Mouse (Mus musculus) CD4-positive, CD25-positive, alpha-beta regulatory T cell, adult 2 months (primary cell): ENCODE data around the gene Gpn1.
"Not testable (repeated sequence)": the region's sequence is repeated elsewhere in the genome, so short reads cannot be mapped to it uniquely, and the experiment has no call there.

Source experiments
- DNase-seq: peaks from one replicate; pipeline ENCODE4 v3.0.0-alpha.2; 2012; ENCODE audit warnings: low read depth, low spot score

Gpn1 gene

DNA sequence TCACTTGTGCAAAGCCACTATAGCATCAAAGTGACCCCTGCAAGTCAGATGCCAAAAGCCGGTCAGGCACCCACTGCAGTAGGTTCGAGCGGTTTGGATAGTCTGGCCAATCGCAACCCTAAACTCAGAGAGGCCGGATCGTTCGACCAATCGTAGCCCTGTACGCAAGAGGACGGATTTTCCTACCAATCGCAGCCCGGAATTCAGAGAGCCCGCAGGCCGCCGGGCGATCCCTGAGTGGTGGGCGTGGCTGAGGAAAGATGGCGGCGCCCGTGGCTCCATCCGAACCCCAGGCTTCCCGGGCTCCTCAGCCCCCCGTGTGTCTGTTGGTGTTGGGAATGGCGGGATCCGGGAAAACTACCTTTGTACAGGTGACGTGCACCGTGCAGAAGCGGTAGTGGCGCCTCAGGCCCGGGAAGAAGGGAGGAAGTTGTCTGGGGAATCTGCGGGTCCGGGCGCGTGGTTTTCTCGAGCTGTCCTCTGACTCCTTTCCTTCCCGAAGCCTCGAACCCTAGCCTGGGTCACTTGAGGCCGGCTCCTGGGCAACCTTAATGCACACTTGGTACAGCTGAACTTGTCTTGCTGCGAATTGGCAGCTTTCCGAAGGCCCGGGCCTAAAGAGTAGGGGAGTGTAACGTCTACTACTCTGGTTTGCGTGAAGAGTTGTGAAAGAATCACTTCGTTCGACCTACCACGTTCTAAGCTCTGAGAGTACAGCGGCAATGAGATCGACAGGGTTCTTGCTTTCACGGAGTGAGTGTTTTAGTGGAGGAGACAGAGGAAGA lies at the start of gene Gpn1:
Gene Gpn1, plus strand, starts transcription at position 229 of the 785 bp plus-strand sequence.
- peak; percentile 91 for DNase-seq

DNA sequence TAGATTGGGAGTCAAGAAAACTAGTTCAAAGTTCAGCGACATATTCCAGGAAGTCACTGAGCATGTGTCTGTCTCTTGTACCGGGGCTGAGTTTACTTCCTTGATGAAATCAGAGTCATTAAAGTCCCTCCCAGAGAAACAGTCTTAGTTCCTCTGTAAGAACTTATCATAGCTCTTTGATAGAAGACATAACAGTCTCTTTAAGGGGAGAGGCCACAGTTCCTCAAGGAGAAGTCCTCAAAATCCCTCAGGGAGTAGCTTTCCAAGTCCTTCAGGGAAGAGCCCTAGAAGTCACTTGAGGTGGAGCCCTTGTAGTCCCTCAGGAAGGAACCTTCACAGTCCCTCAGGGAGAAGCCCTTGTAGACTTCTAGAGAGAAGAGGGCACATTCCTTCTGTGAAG lies 43.2 kb upstream of the Gpn1 start:
- peak; percentile 30 for DNase-seq

DNA sequence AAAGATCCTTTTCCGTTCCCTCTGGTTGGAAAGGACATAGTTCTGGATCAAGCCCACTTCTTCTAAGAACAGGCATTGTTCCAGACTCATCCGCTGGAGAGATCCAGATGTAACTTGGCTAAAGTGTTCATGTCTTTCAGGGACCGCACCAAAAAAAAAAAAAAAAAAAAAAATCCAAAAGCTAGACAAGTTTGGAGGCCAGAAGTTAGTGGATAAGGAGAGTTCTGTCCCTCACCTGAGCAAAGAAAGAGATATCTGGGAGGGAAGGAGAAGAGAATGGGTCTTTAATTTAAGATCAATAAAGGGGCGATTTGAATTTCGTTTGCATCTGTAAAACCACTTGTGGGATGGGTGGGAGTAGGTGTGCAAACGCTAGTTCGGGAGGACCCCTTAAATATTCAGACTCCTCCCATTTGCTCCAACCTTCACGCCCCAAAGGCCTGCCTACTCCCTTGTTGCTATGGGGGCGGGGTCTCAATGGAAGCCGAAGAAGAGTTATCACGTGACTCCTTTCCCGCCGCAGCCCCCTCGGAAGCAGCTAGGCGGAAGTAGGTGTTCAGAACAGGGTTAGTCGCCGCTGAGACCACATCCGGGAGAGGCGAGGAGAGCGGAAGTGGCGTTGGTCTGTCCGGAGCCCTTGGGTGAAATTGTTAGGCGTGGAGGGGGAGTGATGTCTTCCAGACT lies 42.5 kb upstream of the Gpn1 start, which contains the start of gene Zfp512:
Gene Zfp512, plus strand, starts transcription at position 554 of the 684 bp plus-strand sequence.
- peak; percentile 92 for DNase-seq

DNA sequence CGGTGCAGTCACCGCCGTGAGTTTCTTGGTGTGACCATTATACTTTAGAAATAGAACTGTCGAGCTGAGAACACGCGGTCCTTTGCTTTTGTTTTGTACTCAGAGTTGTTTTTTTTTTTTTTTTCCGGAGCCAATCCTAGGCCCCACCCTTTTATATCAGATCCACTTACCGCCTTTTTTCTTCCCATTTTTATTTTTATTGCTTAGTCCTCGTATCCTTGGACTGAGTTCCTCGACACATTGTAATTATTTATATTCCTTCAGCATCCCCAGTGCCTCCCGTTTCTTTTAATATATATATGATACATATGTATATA lies 42.0 kb upstream of the Gpn1 start:
- no peak for DNase-seq

DNA sequence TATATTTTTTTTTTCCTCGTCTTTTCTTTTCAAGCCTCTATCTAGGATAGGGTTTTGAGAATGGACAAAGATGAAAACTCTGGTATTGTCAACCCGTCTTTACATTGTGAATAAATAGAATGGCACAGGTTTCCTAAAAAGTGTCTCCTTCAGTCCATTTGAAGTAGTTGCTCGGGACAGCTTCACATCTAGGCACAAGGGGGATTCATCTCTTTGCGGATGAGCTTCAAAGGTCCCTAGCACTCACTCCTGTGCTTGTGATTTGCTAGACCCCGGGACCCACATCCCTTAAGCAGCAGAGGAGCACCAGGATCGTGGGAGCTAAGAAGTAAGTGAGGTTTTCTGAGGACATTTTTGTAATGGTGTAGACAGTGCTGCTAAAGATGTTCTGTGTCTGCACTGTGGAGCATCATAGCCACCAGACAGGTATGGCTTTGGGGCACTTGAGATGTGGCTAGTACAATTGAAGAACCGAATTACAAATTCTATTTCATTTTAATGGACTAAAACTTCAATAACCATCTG lies 41.6 kb upstream of the Gpn1 start:
- DNase-seq, result peak; percentile 16

DNA sequence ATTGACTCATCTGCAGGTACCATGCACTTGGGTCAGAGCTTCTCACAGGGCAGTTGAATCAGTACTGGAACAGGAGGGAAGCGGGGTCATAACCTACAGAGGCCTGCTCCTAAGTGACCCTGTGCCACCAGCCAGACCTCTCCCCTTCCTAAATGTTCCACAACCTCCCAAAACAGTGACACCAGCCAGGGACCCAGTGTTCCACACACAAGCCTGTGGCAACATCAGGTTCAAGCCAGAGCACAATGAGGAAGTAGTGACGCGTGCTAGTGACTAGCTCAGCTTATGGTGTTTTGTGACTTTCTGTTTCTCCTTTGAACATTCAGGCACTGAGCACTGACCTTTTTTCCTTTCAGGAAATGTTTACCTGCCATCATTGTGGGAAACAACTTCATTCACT lies 26.7 kb upstream of the Gpn1 start:
- no peak for DNase-seq

DNA sequence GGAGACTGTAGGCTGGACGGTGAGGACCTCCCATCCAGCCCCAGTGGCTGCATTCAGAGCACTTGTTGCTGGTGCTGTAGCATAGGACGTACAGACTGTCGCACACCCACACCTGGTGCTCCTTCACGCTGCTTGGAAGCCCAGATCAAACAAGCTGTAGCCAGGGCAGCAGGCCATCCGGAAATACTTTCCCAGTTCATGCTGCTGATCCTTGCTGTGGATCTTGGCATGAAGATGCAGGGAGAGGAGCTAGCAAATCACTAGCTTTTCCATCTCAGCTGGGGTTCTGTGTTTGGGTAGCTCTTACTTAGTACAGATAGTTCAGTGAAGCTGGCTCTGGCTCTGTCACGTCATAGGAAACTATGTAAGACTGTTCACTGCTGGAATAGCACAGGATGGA lies 24.8 kb upstream of the Gpn1 start:
- DNase-seq, result no peak

DNA sequence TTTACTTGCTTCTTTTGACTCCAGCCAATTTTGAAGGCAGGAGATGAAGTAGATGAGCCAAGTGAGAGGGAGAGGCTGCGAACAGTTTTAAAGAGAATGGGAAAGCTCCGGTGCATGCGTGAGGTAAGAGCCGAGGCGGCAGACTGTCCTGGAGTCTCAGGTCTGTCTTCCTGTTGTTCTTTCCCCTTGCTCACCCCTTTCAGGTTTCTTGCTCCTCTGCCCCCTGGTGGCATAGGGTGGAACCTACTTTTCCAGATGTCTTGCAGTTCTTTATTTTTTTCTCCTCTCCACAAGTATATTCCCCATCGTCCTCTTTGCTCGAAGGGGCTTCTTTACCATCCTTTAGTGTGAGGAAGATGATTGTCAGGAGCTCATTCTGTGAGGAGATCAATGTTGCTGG lies 24.2 kb upstream of the Gpn1 start:
- DNase-seq, result peak; percentile 67

DNA sequence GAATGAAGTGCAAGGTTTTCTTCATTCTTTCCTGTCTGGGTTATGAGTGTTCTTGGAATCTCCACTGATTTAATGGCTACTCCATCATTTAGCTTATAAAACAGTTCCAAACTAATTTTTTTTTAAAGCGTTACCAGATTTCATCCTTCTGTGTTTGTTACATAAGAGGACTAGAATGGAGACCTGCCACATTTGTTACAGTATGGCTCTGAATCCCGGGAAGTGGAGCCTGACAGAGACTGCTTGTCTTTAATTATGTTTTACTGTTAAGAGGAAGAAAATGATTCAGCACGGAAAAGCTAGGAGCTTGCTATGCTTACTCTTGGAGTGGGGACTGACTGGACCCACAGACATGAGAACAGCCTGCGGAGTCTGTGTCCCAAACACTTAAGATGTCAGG lies 14.0 kb upstream of the Gpn1 start:
- no peak for DNase-seq

DNA sequence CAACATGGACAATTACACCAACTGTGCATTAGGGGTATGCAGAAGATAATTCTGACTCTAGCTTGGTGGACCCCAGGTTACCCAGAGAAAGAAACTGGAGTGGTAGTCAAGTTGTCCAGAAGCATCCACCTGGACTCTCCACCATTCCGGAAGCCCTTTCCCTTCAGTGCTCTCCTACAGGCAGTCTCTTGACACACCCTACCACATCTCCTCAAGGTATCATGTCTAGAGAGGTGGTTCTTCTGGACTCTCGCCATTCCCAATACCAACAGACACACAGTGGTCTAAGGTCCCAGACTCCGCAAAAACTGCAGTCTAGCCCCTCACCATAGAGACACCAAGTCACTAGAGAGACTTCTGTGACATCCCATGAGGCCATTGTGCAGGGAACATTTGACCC lies 9.1 kb upstream of the Gpn1 start, which contains the start of gene 4930548H24Rik:
Gene 4930548H24Rik, plus strand, starts transcription at position 301 of the 400 bp plus-strand sequence.
- DNase-seq, result no peak

DNA sequence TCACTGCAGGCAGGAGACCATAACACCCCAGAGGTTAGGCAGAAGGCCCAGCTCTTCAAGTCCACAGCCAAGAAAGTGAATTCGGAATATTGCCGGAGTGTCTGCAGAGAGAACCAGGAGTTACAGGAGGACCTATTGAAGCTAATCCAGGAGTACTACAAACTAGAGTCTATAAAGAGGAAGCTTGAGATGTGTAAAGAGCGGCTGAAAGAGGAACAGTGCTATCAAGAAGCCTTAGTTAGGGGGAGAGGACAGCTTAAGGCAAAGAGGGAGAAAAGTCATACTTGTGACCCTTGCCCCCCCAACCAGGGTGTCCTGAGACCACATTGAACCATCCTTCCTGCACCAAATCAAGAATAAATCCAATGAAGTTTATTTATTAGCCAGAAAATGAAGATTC lies 6.7 kb upstream of the Gpn1 start:
- no peak for DNase-seq

DNA sequence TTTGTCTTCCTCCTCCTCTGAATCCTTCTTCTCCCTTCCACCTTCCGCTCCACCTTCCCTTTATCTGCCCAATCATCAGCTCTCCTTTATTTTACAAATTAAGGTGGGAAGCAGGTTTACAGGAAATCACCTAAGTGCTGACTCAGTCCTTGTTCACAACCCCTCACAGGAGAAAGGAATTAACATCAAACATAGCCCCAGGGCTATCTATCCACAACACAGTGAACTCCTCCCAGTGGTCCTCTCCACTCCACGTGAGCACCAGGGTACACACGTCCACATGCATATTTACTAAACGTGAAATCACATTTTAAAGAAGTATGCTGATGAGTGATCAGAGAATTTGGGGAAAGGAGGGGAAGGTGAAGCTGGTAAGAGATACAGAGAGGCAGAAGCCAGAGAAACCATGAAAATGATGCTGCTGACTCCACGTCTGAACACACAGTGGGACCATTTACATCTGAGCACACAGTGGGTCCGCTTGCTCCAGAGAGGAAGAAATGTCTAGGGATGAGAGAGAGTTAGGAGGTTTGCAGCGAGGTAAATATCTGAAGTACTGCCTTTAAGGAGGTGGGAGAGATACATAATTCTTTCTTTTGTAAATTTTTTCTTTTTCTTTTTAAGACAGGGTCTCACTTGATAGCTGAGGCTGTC lies 5.3 kb upstream of the Gpn1 start:
- no peak for DNase-seq

DNA sequence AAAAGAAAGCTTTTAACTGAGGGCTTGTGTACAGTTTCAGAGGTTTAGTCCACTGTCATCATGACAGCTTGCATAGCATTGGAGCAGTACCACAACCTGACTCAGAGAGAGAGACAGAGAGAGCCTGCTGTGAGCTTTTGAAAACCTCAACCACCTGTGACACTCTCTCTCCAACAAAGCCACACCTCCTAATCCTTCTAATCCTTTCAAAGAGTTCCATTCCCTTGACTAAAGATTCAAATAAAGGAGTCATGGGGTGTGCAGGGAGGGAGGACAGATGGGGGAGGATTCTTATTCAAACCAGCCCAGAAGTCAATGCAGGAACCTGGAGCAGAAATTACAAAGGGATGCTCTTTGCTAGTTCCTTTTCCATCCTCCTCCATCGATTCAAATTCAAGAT lies 2.5 kb upstream of the Gpn1 start:
- DNase-seq, result no peak

DNA sequence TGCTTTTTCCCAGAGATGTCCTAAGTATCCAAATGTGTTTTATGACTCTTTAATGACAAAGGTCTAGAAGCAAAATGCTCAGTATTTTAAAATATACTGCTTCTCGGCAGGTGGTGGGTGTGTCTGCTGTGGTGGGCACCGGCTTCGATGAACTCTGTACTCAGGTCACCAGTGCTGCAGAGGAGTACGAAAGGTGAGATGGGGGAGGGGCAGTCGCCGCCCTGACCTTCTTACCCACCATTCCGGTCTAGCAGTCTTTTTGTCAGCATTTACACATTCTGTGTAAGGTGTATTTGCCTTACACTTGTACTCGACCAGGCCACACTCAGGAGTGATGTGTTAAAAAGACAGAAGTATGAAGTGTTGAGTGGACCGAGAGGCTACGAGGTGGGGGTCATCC lies 10.3 kb downstream of the Gpn1 start:
- no peak for DNase-seq

DNA sequence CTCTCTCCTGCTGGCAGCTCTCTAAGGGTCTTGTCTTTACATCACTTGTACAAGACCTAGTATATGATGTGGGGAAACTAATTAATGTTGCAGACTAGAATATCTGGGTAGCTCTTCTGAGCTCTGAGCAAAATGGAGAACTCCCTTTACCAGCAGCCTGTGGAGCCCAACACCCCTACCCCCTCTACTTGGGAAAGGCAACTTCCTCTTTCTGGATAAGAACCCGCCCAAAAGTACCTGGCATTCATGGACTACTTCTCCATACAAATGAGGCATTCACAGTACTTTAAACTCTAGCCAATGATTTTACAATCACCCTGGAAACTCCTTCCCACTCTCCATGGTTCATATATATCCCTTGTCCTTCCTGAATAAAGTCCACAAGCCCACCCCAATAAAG lies 17.9 kb downstream of the Gpn1 start:
- DNase-seq, result no peak

DNA sequence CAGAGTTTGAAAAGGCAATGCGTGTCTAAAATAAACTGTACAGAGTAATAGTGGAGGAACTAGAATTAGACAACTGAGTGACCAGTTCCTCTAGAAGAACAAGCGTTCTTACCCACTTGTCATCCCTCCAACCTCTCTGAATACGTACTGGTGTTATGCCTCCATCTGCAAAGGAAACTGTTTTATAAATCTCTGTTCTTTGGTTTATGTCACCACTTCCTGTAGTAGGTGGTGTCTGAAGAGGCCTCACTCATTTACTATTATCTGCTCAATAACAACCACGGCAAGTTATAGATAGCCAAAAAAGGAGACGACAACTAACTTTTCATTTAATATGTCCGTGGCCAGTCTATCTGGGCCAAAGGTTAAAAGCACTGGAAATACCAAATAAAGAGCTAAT lies 26.0 kb downstream of the Gpn1 start:
- peak; percentile 43 for DNase-seq

DNA sequence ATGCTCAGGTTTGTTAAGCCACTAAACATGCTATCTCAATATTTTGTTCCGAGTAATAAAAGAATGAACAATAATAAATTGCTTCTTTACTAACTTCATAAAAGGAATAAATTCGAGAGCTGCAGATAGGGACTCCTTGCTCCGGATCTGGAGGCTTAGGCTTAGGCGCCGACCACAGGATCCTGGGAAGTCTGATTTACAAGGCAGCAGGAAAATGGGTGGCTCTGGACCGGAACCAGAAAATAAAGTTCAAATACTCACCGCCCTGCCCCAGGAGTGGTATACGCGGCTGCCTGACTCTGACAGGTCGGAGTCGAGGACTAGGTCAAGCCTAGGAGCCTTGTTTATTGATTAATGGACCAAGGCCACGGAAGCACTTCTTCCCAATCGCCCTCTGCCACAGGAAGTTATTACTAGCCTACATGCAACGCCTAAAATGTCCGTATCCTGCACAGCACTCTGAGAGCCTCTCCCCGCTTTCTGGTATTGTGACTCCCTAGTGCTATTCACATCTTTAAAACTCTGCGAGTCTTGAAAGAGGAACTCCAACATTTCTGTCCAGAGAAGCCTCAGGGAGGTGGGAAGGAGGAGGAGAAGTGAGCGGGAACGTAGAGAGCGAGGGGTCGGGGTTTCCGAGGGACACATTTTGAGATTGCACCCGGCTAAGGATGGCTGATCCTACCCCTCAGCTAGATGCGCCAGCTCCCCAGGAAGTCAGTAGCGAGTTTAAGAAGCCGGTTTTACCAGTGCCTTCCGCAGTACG lies 32.0 kb downstream of the Gpn1 start, which contains the start of gene Slc4a1ap:
Gene Slc4a1ap, plus strand, starts transcription at position 642 of the 763 bp plus-strand sequence.
- peak; percentile 88 for DNase-seq

DNA sequence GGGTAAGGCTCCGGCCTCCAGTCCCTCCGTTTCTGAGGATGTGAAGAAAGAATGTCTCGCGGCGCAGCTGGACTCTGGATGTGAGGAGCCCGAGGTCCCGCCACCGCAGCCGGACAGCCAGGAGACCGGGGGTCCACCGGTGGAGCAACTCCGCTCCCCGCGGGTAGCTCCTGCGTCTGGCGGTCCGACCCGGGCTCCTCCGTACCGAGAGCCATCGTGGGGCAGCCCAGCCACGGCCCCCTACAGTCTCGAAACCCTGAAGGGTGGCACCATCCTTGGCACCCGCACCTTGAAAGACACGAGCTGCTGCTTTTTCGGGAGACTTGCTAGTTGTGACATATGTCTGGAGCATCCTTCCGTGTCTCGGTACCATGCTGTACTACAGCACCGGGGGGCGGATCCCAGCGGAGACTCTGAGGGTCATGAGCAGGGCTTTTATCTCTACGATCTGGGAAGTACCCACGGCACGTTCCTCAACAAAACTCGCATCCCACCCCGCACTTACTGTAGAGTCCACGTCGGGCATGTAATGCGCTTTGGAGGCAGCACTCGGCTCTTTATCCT lies 32.7 kb downstream of the Gpn1 start:
- DNase-seq, result peak; percentile 34

DNA sequence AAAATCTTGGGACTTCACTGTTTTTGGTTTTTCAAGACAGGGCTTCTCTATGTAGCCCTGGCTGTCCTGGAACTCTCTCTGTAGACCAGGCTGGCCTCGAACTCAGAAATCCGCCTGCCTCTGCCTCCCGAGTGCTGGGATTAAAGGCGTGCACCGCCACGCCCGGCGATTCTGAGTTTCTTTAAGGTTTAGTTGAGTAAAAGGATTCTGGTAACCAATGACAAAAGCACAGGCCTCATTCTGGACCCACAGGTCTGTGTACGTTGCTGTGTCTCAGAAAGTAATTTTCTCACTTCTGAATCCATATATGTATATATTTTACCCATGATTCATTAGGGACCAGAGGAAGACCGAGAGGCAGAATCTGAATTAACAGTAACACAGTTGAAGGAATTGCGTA lies 33.2 kb downstream of the Gpn1 start, which contains the start of gene Supt7l:
Gene Supt7l, minus strand, starts transcription at position 101 of the 400 bp plus-strand sequence.
- not testable (repeated sequence) for DNase-seq

DNA sequence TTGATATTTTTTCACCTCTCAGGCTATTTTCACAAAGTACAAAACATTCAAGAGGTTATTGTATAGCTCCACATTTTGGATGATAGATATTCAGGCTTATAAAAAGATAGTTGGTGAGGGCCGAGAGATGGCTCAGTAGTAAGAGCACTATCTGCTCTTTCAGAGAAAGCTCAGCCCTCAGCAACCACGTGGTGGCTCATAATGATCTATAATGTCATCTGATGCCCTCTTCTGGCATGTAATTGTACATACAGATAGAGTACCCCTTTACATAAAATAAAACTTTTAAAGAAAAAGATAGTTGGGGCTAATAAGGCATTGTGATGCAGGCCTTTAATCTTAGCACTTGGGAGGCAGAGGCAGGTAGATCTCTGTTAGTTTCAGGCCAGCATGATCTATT lies 34.0 kb downstream of the Gpn1 start:
- peak; percentile 51 for DNase-seq

DNA sequence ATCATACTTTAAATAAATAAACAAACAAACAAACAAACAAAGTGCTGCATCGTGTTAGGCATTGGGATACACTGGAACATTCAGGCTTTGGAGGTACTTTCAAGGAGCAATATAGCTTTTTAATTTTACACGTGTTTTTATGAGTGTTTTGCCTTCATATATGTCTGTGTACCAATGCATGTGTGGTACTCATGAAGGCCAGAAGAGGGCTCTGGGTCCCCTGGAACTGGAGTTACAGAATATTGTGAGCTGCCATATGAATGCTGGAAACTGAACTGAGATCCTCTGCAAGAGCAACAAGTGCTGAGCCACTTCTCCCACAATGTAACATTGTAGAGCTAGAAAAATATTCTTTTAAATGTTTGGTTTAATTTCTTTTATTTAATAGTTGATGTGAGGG lies 40.7 kb downstream of the Gpn1 start:
- DNase-seq, result peak; percentile 16
